Mouse (Mus musculus) T-helper 2 cell (primary cell): Measurements from ENCODE around the gene Mars.

Experiments
- in situ Hi-C: fragments of 300-600 bp; cut with MboI, MseI; formaldehyde crosslinking; loops from one replicate; pipeline ENCODE4 v1.15.1; 2025; ENCODE audit warnings: high pct_unique_total_duplicates

Mars gene

GRCm38 (mm10) chr10:127286730-127287129 is 24.9 kb downstream of the Mars start:
- in situ Hi-C loops, result no loop called here

- in situ Hi-C loops, result no loop called here
Measured at GRCm38 (mm10) chr10:127286194-127286593, 25.4 kb downstream of the Mars start.

- in situ Hi-C loops, result no loop called here
Measured at GRCm38 (mm10) chr10:127285644-127286043, 25.9 kb downstream of the Mars start.

GRCm38 (mm10) chr10:127284724-127285500 is 26.7 kb downstream of the Mars start:
- in situ Hi-C loops, result no loop called here

- in situ Hi-C loops, result no loop called here
Measured at GRCm38 (mm10) chr10:127284105-127284622, 27.4 kb downstream of the Mars start.

GRCm38 (mm10) chr10:127282620-127283215 is 28.9 kb downstream of the Mars start:
- in situ Hi-C loops, result no loop called here

GRCm38 (mm10) chr10:127281316-127281715 is 30.3 kb downstream of the Mars start:
- in situ Hi-C loops, result no loop called here

- in situ Hi-C loops, result no loop called here
Measured at GRCm38 (mm10) chr10:127279730-127280129, 31.9 kb downstream of the Mars start.

GRCm38 (mm10) chr10:127274261-127275022 is 37.1 kb downstream of the Mars start:
- in situ Hi-C loops, result no loop called here

GRCm38 (mm10) chr10:127272371-127272770 is 39.2 kb downstream of the Mars start:
- in situ Hi-C loops, result no loop called here

- in situ Hi-C loops, result no loop called here
Measured at GRCm38 (mm10) chr10:127269884-127270283, 41.7 kb downstream of the Mars start.

GRCm38 (mm10) chr10:127269036-127269435 is 42.5 kb downstream of the Mars start:
- in situ Hi-C loops, result no loop called here

- in situ Hi-C loops, result no loop called here
Measured at GRCm38 (mm10) chr10:127268401-127268800, 43.2 kb downstream of the Mars start.

- in situ Hi-C loops, result no loop called here
Measured at GRCm38 (mm10) chr10:127267318-127267717, 44.3 kb downstream of the Mars start.

GRCm38 (mm10) chr10:127266112-127267091 is 45.2 kb downstream of the Mars start, which contains the start of gene Dctn2:
TSS of gene Dctn2 (plus strand) at chr10:127266368.
- in situ Hi-C loops, result no loop called here

- in situ Hi-C loops, result no loop called here
Measured at GRCm38 (mm10) chr10:127265727-127266111, 45.9 kb downstream of the Mars start.

- in situ Hi-C loops, result no loop called here
Measured at GRCm38 (mm10) chr10:127264971-127265370, 46.6 kb downstream of the Mars start.

- in situ Hi-C loops, result no loop called here
Measured at GRCm38 (mm10) chr10:127264336-127264735, 47.2 kb downstream of the Mars start.

GRCm38 (mm10) chr10:127263631-127264030 is 48.0 kb downstream of the Mars start:
- in situ Hi-C loops, result no loop called here

GRCm38 (mm10) chr10:127262548-127263398 is 48.8 kb downstream of the Mars start, which contains the start of gene Kif5a:
TSS of gene Kif5a (minus strand) at chr10:127263348.
- in situ Hi-C loops, result no loop called here
